Mouse (Mus musculus) ovary, postnatal 10 days (tissue): ENCODE data around the gene Slc25a47.
"Not testable (repeated sequence)": the region's sequence is repeated elsewhere in the genome, so short reads cannot be mapped to it uniquely, and the experiment has no call there.

Experiments
- DNase-seq: peaks from one replicate; pipeline ENCODE4 v3.0.0; 2022; ENCODE audit warnings: low spot score

Slc25a47 gene

DNA sequence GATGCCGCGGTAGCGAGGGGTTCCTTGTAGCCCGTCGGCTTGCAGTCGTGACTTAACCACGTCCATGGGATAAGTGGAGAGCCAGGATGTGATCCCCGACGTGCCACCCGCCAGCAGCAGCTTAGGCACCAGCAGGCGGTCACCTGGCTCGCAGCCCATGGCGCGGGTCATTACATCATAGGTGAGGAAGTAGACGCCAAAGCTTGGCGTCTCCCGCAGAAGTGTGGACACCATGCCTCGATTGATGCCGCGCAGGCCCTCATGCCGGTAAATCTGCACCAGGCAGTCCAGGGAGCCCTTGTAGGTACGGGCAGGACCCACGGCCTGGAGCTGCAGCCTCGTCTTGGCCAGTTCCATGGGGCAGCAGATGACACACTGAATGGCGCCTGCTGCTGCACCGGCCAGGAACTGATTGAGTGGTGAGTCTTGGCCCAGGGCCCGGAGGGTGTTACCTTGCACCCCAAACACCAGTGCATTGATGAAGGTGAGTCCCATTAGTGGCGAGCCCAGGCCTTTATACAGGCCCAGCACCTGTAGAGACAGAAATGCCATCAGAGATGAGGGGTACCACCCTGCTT, 8.8 kb upstream of the Slc25a47 start:
- no peak for DNase-seq

DNA sequence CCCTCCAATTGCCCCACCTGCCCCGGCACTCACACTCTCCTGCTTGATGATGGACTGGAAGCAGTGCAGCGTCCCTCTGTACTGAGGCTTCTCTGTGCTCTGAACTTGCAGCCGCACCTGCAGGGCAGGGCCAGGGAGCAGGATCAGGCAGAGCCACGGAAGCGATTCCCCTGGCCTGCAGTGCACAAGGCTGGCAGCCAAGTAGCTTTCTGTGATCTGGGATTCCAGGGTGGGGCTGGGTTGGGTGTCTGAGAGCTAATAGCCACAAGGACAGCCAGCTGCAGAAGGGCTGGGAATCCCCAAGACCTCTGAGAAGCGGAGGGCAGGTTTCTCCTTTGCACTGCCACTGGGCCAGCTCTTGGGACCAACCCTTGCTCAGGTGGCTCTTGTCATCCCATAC, 8.2 kb upstream of the Slc25a47 start:
- no peak for DNase-seq

DNA sequence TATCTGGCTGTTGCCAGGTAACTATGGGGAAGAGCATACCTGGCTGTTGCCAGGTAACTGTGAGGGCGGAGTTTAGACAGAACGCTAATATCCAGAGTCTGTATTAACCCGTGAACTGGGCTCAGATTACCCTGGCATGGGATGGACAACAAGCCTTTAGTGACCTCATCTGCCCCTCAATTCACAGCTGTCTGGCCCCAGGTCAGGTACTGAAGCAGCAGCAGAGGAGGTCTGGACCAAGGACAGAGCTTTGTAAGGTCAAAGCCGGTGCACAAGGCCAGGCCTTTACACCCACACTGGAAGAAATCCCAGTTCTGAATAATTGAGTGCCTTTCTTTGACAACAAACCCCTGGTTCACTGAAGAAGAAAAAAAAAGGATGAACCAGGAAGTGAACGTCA, 6.2 kb upstream of the Slc25a47 start:
- no peak for DNase-seq

DNA sequence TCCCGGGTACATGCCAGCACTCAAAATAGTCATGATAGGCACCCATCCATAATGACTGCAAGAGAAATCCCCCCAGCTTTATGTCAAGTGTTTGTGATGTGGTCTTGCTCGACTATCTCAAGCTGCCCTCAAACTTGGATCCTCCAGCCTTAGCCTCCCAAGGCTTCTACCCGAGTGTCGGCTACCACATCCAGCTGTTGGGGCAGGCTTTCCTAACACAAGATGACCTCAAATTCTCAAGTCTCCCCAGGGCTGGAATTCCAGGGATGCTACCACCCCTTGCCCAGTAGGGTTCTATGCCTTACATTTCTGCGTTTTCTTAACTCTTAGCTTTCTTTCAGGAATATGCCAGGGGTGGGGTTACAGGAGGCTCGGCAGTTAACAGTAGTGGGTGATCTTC, 5.5 kb upstream of the Slc25a47 start:
- DNase-seq: no peak

DNA sequence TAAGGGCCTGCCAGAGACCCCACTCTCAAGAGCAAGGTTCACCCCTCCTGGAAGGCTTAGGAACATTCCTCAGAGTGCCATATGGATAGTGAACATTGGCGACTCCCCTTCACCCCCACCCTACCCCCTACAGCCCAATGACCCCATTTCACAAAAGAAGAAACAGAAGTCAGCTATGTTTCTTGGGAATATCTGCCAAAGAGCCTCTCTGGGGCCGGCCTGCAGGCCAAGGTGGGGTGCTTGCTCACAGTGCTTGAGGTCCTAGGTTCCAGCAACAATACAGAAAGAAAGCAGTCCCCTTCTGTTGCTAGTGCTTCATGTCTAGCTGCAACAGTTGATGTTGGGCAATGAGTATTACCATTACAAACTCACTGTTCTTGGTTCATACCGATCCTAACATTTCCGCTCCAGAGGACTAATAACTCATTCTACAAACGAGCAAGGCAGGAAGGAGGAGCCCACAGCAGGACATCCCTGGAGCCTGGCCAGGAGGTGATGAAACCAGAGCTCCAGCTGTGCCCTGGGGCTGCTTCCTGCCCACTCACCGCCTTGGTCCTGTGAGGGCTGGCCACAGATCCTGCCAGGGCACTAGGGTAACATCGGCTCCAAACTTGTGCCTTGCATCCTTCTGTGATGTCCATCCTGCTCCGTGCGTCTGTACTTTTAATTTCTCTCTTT, 3.7 kb upstream of the Slc25a47 start:
- no peak for DNase-seq

DNA sequence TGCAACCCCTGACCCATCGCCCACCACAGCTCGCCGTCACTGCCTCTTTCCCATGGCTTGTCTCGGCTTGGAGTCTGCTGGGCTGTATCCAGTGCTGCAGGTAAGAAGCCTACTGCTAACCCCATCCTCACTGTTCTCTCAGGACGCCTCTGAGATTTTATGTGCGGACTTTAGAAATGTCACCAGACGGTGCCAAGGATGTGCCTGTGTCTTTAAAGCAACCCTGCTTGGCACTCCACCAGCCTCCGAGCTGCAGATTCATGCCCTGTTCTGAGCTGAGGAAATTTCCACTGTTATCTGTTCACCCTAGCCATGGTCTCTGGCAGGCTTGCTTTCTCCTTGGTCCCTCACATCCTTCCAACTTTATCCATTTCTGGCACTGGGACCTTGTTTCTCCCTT, 3.0 kb upstream of the Slc25a47 start:
- DNase-seq: no peak

DNA sequence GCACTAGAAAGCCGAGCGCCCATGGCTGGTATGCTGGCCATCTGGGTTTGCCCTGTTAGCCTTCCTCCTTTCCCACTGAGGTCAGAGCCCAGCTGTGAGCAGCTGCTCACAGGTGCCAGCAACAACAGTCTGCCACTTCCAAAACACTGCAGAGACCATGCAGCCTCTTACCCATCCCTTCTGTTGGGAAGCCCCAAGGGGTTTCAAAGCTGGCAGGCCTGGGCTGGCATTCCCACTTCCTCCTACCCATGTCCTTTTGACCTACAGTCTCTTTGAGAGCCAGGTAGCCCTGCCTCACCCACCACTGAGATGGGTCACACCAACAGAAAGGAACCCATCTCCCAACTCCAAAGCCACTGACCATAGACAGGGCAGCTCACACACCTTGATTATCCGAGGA, 2.4 kb upstream of the Slc25a47 start:
- DNase-seq: no peak

DNA sequence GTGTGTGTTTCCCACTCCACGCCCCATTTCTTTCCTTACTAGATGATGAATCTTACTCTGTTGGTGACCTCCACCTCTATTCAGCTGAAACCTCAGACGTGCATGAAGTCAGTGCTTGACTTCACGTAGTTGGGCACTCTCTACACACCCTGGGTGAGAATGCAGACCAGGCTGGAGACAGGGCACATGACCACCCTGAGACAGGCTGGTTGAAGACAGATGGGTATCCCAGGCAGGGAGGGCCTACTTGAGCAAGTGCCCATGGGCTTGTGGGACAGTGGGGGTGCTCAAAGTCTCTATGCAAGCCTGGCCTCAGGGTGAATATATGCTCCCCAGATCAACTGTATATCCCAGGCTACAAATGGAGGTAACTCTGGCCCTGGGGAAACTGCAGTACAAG, 1.5 kb upstream of the Slc25a47 start:
- DNase-seq: no peak

DNA sequence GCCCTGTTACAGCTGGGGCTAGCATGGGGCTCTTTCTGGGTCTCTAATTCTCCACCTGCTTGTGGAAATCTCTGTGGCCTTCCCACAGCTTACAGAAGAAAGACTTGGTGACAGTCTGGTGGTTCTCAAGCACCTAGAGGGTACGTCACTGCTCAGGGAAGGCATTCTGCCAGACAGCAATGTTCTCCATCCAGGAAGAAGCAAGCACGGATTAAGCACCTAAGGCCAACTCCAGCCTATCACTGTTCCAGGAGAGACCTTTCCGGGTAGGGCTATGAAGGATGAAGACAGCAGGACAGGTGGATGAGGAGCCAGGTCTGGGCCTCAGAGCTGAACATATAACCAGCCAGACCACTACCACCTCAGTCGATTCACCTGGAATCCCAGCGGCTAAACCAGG, 1.1 kb upstream of the Slc25a47 start:
- no peak for DNase-seq

DNA sequence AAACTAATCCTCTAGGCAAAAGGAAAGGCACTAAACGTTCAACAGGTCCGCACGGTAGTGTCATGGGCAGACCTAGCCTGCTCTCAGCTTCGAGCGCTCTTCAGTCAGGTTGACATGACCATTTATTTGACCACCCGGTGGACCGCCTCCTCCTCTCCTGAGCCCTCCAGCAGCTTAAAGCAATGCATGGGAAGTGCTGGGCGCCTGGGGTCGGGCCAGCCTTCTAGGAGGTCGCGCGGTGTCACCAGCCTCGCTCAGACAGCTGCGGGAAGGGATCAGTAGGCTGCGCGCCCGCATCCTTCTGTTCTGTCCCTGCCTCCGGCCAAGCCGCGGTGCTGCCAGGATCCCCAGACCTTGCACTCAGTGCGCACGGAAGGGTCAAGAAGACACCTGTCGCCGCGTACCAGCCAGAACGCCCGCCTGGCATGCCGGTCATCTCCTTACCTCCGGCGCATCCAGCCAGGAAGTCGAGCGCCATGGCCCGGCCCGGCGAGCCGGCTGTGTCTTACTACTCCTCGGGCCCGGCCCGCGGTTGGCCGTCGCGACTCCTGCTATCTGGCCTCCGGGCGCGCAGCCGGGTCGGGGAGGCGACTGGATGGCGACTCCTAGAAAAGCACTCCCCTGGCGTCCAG, 522 bp upstream of the Slc25a47 start:
- no peak for DNase-seq

DNA sequence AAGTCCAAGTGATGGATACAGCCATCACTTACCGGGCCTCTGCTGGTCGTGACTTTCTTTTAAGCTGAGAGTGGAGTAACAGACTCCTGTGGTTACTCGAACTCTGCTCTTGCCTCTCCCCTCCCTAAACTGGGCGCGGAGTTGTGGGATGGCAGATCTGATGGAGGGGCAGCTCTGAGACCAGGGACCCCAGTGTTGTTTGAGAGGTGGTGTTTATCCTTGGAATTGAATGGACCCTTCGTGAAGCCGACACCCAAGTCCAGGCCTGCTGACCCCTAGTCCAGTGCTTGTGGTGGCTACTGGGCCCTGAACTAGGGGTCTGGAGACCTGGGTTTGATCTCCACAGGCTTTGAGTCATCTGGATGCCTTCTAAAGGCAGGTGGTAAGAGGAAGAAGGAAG, 876 bp downstream of the Slc25a47 start:
- no peak for DNase-seq

DNA sequence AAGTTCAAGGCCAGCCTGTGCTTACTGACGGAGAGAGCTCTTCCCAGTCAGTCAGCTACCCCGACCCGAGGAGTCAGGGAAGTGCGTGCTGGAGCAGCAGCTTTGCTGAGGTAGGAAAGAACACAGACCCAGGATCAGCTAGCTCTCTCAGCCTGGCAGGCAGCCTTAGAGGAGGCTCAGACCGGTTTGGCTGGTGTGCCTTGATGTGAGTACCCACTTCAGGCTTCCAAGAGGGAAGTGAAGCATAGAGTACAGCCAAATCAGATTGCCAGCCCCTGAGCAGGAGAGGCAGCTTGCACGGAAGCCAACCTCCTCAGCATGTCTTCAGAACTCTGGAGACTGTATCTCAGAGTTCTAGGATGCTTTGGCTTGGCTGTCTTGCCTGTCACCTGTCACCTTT, 5.3 kb downstream of the Slc25a47 start:
- no peak for DNase-seq

DNA sequence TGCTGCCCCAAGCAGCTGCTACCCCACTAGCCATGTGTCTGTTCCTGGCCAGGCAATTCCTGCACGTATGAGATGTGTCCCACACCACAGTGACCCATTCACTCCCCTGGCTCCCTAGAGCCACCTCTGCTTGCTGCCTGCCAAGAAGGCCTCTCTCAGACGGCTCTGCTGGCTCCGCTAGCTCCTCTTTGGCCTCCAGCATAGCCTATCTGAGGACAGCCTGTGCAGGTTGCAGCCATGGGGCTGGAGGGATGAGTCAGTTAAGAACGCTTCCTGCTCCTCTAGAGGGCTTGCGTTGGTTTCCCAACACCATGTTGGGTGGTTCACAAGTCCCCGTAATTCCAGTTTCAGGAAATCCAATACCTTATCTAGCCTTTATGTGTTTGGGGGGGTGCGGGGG, 6.8 kb downstream of the Slc25a47 start:
- DNase-seq: no peak

DNA sequence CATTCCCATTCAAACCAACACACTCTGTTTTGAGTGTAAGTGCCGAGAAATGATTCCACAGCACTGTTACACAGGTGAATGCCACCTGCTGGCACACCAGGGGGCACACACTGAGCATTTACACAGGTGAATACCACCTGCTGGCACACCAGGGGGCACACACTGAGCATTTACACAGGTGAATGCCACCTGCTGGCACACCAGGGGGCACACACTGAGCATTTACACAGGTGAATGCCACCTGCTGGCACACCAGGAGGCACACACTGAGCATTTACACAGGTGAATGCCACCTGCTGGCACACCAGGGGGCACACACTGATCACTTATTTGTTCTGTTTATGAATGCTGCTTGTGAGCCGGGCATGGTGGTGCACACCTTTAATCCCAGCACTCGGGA, 12.2 kb downstream of the Slc25a47 start:
- DNase-seq: not testable (repeated sequence)

DNA sequence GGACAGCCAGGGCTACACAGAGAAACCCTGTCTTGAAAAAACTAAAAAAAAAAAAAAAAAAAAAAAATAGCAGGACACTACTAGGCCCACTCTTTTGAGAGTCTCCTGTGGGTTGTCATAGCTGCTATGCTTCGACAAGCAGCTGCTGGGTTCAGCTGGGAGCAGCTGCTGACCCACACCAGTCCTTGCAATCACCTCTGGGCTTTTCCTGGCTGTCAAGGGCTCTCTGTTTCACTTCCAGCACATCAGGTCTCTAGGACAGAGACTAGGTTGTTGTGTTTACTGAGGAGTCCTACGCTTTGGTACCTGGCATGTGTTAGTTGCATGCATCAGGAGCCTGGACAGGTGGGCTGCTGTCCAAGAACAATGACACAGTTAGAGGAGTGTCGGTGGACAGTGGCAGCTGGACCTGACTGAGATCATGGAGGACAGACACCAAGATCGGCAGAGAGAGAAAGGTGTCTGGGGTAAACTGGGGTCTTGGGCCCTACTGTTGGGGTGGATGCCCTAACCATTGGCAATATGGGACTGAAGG, 13.7 kb downstream of the Slc25a47 start:
- DNase-seq: no peak

DNA sequence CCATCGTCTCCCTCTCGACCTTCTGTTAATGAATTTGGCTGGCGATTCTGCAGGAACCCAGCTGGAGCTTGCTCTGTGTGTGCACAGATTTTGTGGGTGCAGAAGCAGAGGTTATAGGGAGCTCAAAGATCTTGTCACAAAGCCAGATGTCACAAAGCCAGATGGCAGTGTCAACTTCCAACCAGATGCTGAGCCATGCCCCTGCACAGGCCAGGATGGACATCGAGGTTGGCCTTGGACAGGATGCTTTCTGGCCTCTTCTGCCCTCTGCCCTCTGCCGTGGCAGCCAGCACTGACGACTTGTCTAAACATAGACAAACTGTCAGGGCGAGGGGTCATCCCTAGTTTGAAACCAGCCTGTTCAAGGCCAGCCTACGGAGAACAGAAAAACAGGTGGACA, 14.3 kb downstream of the Slc25a47 start:
- DNase-seq: no peak

DNA sequence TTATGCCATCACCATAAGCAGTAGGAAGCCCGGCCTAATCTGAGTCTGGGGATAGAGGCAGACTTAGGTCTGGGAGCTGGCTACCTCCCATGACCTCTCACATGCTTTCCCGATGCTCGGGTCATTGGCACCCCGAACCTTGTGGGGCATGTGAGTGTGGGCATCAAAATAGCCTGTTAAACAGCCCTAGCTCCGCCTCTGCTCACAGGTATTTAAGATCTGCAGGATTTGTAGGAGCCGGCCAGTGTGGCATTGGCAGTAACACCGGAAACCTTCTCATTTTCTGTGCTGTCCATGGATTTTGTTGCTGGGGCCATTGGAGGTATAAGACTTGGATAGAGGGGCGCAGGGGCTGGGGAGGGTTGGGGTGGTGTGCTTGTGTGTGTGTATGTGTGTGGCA, 15.0 kb downstream of the Slc25a47 start:
- DNase-seq: no peak

DNA sequence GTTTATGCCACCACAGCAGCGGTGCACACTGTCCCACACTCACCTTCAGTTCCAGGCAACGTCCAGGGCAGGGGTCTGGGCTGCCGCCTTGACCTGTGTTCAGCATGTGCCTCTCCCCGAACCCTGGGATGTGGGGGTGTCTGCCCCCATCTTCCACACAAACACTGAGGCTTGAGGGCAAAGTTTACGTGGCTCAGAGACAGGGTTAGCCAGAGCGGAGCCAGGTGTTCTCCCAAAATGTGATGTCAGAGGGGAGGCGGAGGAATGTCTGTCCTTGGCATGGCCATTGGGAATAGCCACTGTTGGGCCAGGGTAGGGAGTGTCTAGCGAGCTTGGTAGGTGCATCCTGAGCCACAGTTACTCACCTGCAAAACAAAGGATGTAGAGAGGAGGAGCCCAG, 17.0 kb downstream of the Slc25a47 start:
- no peak for DNase-seq

DNA sequence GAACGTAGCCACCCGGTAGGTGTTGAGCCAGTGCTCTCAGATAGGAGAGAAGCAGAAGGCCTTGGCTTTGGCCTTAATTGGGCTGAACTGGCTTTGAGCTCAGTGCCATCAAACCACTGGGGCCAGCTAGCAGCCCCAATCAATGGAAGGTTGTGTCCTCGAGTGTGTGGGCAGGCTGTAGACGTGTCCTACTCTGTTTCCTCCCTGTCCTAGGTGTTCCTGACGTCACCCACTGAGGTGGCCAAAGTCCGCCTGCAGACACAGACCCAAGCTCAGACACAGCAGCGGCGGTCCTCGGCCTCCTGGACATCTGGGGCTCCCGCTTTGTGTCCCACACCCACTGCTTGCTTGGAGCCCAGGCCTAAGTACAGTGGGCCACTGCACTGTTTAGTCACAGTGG, 19.2 kb downstream of the Slc25a47 start:
- DNase-seq: no peak

DNA sequence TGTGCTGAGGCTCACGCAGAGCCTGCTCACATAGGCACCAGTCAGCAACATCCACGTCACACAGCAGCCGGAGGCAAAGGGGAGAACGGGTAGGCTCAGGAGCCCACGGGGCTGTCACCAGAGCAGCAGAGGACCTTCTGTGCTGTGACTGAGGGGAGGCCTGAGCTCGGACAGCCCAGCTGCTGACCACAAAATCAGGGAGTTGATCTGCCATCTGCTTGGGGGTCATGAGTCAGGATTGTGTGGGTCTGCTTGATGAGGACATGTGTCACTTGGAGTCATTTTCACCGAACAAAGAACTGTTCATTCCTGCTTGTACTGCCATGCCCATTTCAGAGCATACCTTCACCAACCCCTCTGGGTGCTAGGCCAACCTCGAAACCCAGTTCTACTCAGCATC, 20.3 kb downstream of the Slc25a47 start:
- no peak for DNase-seq

DNA sequence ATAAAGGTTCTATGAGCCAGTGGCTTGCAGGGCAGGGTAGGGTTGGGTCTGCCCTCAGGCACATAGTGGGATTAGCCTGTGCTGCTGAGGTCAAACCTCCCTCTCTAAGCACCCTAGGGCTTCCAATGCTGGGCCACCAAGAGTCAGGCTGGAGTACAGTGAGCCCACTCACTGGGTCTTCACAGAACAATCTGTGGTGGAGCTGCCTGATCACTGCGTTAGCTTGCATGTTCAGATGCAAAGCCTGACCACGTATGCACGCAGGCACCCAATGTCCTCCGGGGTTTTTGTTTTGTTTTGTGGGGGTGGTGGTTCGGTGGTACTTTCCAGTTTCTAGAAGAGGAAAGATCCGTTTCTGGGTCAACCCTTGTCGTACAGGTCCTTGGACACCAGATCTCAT, 21.3 kb downstream of the Slc25a47 start:
- no peak for DNase-seq

DNA sequence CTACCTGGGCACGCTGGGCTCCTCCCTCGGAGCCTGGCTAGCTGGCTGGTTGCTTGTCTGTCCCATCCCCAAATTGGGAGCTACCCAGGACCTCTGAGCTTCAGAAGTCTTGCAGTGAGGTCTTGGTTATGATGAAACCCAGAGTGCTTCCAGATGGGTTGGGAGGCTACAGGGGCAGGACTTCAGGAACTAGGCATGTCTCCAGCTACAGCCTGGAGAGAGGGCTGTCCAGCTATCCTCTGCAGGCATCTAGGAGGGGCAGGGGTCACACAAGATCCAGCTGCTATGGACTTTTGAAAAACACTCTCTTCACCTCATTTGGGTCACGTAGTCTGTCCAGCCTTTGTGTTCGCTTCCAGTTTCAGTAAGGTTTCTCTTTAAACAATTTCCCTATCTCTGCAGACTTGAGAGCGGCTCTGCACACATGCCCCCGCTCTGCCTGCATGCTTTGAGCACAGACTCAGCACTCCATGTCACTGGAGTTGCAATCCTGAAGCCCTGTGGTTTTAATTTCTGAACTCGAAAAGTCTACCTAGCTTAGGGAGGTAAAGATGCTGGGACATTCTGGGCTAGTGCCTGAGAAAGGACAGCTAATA, 21.8 kb downstream of the Slc25a47 start:
- no peak for DNase-seq

DNA sequence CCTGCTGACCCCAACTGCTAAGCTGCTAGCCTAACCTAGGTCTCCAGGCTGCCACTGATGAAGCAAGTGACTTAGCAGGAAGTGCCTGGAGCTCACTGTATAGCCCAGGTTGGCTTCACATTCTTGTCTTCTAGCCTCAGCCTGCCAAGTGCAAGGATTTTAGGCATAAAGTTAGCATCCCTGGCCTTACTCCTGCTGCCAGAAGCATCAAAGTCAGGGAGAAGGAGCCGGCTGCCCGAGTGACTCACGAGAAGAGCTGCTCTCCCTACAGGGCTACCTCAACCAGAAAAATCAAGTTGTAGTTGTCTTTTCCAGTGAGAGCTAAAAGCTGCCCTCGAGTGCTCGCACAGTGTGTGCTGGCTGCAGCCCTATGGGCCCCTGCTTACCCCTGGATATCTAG, 22.6 kb downstream of the Slc25a47 start:
- no peak for DNase-seq
